Mouse (Mus musculus) splenic B cell, adult 2 months (primary cell): ENCODE data around the gene Csnk1e.

ENCODE experiments used
- DNase-seq: peaks from one replicate; pipeline ENCODE4 v3.0.0-alpha.2; 2011; ENCODE audit warnings: low read depth, low spot score
- H3K27me3 ChIP-seq: 2 replicates; pipeline ENCODE4 v1.6.1; 2012; ENCODE audit warnings: mild to moderate bottlenecking, low read length, moderate library complexity, mixed read lengths; ENCODE audit not compliant: control insufficient read depth, poor library complexity, insufficient read depth, severe bottlenecking
- H3K36me3 ChIP-seq: 2 replicates; pipeline ENCODE4 v1.6.1; 2012; ENCODE audit warnings: mild to moderate bottlenecking, low read length, moderate library complexity, mixed read lengths; ENCODE audit not compliant: control insufficient read depth, poor library complexity, insufficient read depth, severe bottlenecking

Gene Csnk1e

GRCm38 (mm10) chr15:79380468-79381444, 74.6 kb downstream of the Csnk1e start:
- no peaks in the 10 kb centered on the region for H3K27me3 ChIP-seq
- DNase-seq = peak; percentile 87
- peaks cover 3% of the 10 kb centered on the region for H3K36me3 ChIP-seq

GRCm38 (mm10) chr15:79379658-79380057, 75.7 kb downstream of the Csnk1e start:
- DNase-seq = no peak
- Histone ChIP-seq H3K27me3 (no peaks in the 10 kb centered on the region), H3K36me3 (peaks cover 3% of the 10 kb centered on the region)

GRCm38 (mm10) chr15:79378608-79379007, 76.8 kb downstream of the Csnk1e start:
- H3K36me3 ChIP-seq = peaks cover 3% of the 10 kb centered on the region
- DNase-seq = no peak
- H3K27me3 ChIP-seq = no peaks in the 10 kb centered on the region

- DNase-seq = no peak
- Histone ChIP-seq H3K27me3 (no peaks in the 10 kb centered on the region), H3K36me3 (peaks cover 3% of the 10 kb centered on the region)
Observed at GRCm38 (mm10) chr15:79377681-79378080, 77.7 kb downstream of the Csnk1e start.

- H3K36me3 ChIP-seq = peaks cover 3% of the 10 kb centered on the region
- DNase-seq = no peak
Observed at GRCm38 (mm10) chr15:79374760-79375159, 80.6 kb downstream of the Csnk1e start.

GRCm38 (mm10) chr15:79370281-79370843, 85.0 kb downstream of the Csnk1e start:
- Histone ChIP-seq H3K36me3 (no peaks in the 10 kb centered on the region; the same call in 1 of the 2 replicates), H3K27me3 (no peaks in the 10 kb centered on the region)
- no peak for DNase-seq

More at GRCm38 (mm10) chr15:79374760-79375159, 80.6 kb downstream of the Csnk1e start:
- H3K27me3 ChIP-seq = no peaks in the 10 kb centered on the region

- no peak for DNase-seq
- H3K27me3 ChIP-seq = no peaks in the 10 kb centered on the region
- peaks cover 1% of the 10 kb centered on the region for H3K36me3 ChIP-seq
Observed at GRCm38 (mm10) chr15:79369452-79370280, 85.7 kb downstream of the Csnk1e start.

GRCm38 (mm10) chr15:79368861-79369440, 86.4 kb downstream of the Csnk1e start:
- Histone ChIP-seq H3K36me3 (peaks cover 6% of the 10 kb centered on the region), H3K27me3 (no peaks in the 10 kb centered on the region)
- no peak for DNase-seq

GRCm38 (mm10) chr15:79368313-79368811, 87.0 kb downstream of the Csnk1e start:
- H3K36me3 ChIP-seq = peaks cover 6% of the 10 kb centered on the region
- no peaks in the 10 kb centered on the region for H3K27me3 ChIP-seq
- DNase-seq = no peak
